Mouse (Mus musculus) liver, embryonic 14 days (tissue): ENCODE measurements around the gene Chka. TPM values are rescaled to one million over a fixed set of nuclear protein-coding genes. Genes with fewer than 3 reads are reported as not detected.

Source experiments
- polyA plus RNA-seq: library from polyadenylated mRNA; depleted of rRNA; stranded (reverse); fragments of >200 nt; gene quantifications from 2 replicates; pipeline ENCODE4 v1.2.3, GENCODE M21; 2012; rRNA removed

Chka gene
- polyA plus RNA-seq, result 14.7 and 17.5 TPM in 2 replicates

GRCm38 (mm10) chr19:3851502-3851962 lies at the start of gene Chka:
Chka (plus strand) TSS chr19:3851773.

GRCm38 (mm10) chr19:3906795-3907786 lies 55.5 kb downstream of the Chka start, which contains the start of gene Tcirg1:
Tcirg1 (minus strand) TSS chr19:3907133.

DNA sequence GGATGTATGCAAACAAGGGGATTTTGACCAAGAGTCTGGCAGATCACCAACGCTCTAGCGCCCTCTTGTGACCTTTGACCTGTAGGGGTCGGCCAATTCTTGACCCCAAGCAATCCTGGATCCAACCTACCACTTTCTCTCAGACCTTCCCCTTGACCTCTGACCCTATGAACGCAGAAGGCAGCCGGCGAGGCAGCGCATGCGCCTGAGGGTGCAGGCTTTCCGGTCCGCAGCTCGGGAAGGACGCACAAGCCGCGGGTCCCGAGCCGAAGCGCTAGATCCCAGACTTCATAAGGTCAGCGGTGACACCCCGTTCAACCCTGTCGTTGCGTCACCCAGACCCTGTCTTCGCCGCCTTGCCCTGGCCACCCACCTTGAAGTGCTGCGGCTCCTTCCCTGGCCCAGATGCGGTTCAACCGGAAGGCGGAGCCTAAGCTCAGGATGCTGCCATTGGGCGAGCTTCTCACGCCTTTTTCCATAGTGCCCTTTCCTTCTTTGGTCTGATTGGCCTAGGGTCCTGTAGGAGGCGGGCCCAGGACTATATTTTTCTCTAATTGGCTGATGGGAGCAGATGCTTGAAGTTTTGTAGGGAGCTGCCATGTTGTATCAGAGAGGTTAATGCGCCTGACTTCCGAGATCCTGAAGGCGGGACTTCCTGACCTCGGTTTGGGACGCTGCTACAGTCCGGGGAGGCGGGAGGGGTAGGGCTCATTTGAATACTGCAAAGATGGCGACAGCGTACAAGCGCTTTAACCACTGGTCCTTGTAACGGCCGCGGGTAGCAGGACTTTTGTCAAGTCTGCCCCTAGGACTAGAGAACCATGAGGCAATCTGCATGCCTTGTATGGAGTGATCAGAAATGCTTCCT lies 61.0 kb downstream of the Chka start, which contains the start of gene Ndufs8:
Gene Ndufs8 (minus strand): TSS at position 438 of the 868 bp plus-strand sequence.

GRCm38 (mm10) chr19:3929211-3929941 lies 77.8 kb downstream of the Chka start, which contains the start of gene Aldh3b1:
Aldh3b1 (minus strand) TSS chr19:3929808.

GRCm38 (mm10) chr19:3935032-3935895 lies 83.7 kb downstream of the Chka start, which contains the start of gene Unc93b1:
Unc93b1 (plus strand) TSS chr19:3935186.

Other genes with a start within 250 kb of the Chka start
- 6.0 and 6.8 TPM in 2 replicates for gene Lrp5, start 165.2 kb upstream of the Chka start, polyA plus RNA-seq
- gene 1810055G02Rik, start 143.5 kb upstream of the Chka start, polyA plus RNA-seq, result 10.7 and 10.9 TPM in 2 replicates
- gene Kmt5b, start 84.4 kb upstream of the Chka start, polyA plus RNA-seq, result 6.2 and 7.1 TPM in 2 replicates
- gene Tcirg1, start 55.4 kb downstream of the Chka start, polyA plus RNA-seq, result 44.9 and 50.6 TPM in 2 replicates
- 113 and 127 TPM in 2 replicates for gene Ndufs8, start 61.0 kb downstream of the Chka start, polyA plus RNA-seq
- gene Aldh3b1, start 78.0 kb downstream of the Chka start, polyA plus RNA-seq, result 2.7 and 3.6 TPM in 2 replicates
- gene Unc93b1, start 83.4 kb downstream of the Chka start, polyA plus RNA-seq, result 15.5 and 20.9 TPM in 2 replicates
- 0.02 TPM in 1 of 2 replicates, not detected in the other for gene Aldh3b3, start 106.9 kb downstream of the Chka start, polyA plus RNA-seq
- 0.29 and 0.64 TPM in 2 replicates for gene Aldh3b2, start 120.6 kb downstream of the Chka start, polyA plus RNA-seq
- 8.6 and 11.4 TPM in 2 replicates for gene Acy3, start 134.8 kb downstream of the Chka start, polyA plus RNA-seq
- 0.29 and 0.55 TPM in 2 replicates for gene Tbx10, start 141.0 kb downstream of the Chka start, polyA plus RNA-seq
- 2.0 and 3.6 TPM in 2 replicates for gene Nudt8, start 148.8 kb downstream of the Chka start, polyA plus RNA-seq
- 0.59 and 0.60 TPM in 2 replicates for gene Gm49405, start 148.9 kb downstream of the Chka start, polyA plus RNA-seq
- 1.4 and 1.5 TPM in 2 replicates for gene Doc2g, start 151.5 kb downstream of the Chka start, polyA plus RNA-seq
- 79.3 and 86.8 TPM in 2 replicates for gene Ndufv1, start 161.0 kb downstream of the Chka start, polyA plus RNA-seq
- gene Gstp1, start 186.2 kb downstream of the Chka start, polyA plus RNA-seq, result 225 and 279 TPM in 2 replicates
- 6.6 and 8.4 TPM in 2 replicates for gene Gstp2, start 194.2 kb downstream of the Chka start, polyA plus RNA-seq
- 54.9 and 71.8 TPM in 2 replicates for gene Gstp3, start 207.8 kb downstream of the Chka start, polyA plus RNA-seq
- gene Cabp2, start 229.8 kb downstream of the Chka start, polyA plus RNA-seq, result 0.23 and 0.25 TPM in 2 replicates
- gene Cdk2ap2, start 245.4 kb downstream of the Chka start, polyA plus RNA-seq, result 46.8 and 54.8 TPM in 2 replicates
- 5.4 and 6.1 TPM in 2 replicates for gene Pitpnm1, start 248.2 kb downstream of the Chka start, polyA plus RNA-seq